Mouse (Mus musculus) cerebellum, adult 2 months (tissue): ENCODE results near the gene A530016L24Rik.

Experiments
- CTCF ChIP-seq: fragments of 200-500 bp; IDR thresholded peaks from 2 replicates; pipeline ENCODE4 v1.5.1; 2011; ENCODE audit warnings: low read depth, mild to moderate bottlenecking, control low read depth, low read length, moderate library complexity, borderline replicate concordance; ENCODE audit not compliant: insufficient read depth
- POLR2A ChIP-seq: fragments of 200-500 bp; IDR thresholded peaks from 2 replicates; pipeline ENCODE4 v1.6.1; 2011; ENCODE audit warnings: low read length, control low read depth, borderline replicate concordance; ENCODE audit not compliant: insufficient read depth

DNA sequence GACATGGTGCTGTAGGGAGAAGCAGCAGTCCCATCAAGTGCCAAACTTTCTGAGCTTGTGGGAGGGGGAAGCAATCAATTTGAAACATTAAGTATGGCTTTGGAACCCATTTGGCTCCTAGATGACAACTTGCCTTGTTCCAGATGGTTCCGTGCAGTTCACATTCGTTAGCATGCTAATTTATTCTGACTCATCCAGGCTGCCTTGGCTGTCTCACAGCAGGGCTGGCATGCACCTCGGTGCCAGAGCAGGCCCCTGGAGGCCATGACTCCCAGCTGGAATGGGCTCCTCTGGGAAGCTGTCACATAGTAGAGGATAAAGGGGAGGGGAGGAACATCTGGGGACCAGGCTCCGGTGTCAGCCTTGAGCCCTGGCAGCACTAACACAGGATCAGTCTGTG is 31.4 kb upstream of the A530016L24Rik start:
- no peak for TF ChIP-seq POLR2A
- TF ChIP-seq CTCF: no peak
